Mouse (Mus musculus) lung, postnatal 36 days (tissue): Measurements from ENCODE around the gene Foxn3.

Experiments
- DNase-seq: peaks from one replicate; pipeline ENCODE4 v3.0.0; 2022; ENCODE audit warnings: mixed read lengths

Gene Foxn3

DNA sequence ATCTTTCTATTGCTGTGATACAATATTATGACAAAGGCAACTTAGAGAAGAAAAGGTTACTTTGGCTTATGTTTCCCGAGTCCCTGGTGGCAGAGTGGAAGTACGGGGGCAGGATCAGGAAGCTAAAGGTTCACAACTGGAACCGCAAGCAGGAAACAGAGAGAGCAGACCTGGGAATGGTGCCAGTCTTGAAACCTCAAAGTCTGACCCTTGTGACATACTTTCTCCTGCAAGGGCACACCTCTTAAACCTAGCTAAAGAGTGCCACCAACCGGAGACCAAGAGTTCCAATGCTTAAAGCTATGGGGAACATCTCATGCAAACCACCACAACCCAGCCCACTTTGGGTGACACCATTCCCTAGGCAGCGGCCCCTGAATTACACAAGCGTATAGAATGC lies 414.2 kb downstream of the Foxn3 start:
- DNase-seq = no peak
